Mouse (Mus musculus): ENCODE data around the gene Grik5. TPM values are rescaled to one million over a fixed set of nuclear protein-coding genes. Genes with fewer than 3 reads are reported as not detected.

Grik5 gene
- 1.6 TPM for polyA plus RNA-seq (2017; shearing (Covaris generic))

GRCm38 (mm10) chr7:25071979-25072715, at the start of gene Grik5, which contains the start of gene Zfp574:
Gene Grik5, minus strand, starts transcription at chr7:25072346.
Gene Zfp574, plus strand, starts transcription at chr7:25072567.

GRCm38 (mm10) chr7:25005421-25006065, 66.6 kb downstream of the Grik5 start, which contains the start of gene Atp1a3:
Gene Atp1a3, minus strand, starts transcription at chr7:25005958.

DNA sequence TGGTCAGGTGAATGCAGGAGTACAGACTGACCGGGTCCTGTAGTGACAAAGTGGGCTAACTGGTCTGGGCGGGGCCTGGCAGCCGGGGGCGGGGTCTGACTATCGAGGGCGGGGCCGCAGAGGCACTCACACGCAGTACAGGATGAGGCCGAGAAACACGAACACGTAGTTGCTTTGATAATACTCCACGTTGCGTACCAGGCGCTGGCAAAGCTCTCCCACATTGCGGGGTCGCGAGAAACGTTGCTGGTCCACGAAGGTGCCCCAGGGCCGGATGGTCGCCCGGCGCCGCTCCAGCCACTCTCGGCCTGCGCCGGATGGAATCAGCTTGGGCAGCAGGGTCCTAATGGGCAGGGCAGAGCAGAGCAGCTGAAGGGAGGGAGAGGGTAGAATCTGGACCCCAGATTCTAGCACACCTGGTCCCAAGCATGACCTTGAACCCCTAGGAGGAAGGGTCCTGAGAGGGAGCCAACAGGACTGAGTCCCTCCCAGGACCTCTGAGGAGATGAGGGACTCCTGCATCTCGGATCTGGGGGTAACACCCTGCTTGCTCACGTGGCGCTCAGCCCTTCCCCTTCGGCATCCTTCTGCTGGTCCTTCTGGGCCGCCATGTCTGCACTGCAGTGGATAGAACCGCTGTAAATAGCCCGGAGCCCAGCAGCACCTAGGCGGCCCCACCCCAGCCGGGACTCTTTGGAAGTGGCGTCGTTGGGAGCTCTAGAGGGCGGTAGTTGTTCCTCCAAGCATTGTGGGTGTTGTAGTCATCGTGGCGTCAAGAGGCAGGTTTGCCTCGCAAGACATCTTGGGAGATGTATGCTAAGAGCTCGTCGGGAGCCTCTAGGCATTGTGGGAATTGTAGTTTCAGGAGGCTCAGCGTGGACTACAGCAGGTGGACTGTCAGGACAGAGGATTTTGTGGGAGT, 99.9 kb downstream of the Grik5 start, which contains the start of gene Rabac1:
Rabac1 (minus strand) TSS at position 783 of the 922 bp plus-strand sequence.

Other genes starting within 250 kb of the Grik5 start
- 29.3 TPM for gene Gm9844, start 210.1 kb downstream of the Grik5 start, polyA plus RNA-seq (2017; shearing (Covaris generic))
- gene Lypd4, start 202.4 kb downstream of the Grik5 start, polyA plus RNA-seq (2017; shearing (Covaris generic)) = not detected
- gene Dmrtc2, start 202.3 kb downstream of the Grik5 start, polyA plus RNA-seq (2017; shearing (Covaris generic)) = not detected
- 5,321 TPM for gene Rps19, start 188.0 kb downstream of the Grik5 start, polyA plus RNA-seq (2017; shearing (Covaris generic))
- gene Cd79a, start 175.0 kb downstream of the Grik5 start, polyA plus RNA-seq (2017; shearing (Covaris generic)) = 0.35 TPM
- 1,020 TPM for gene Arhgef1, start 169.4 kb downstream of the Grik5 start, polyA plus RNA-seq (2017; shearing (Covaris generic))
- not detected for gene Gm4881, start 127.9 kb downstream of the Grik5 start, polyA plus RNA-seq (2017; shearing (Covaris generic))
- 852 TPM for gene Rabac1, start 99.6 kb downstream of the Grik5 start, polyA plus RNA-seq (2017; shearing (Covaris generic))
- gene Atp1a3, start 66.4 kb downstream of the Grik5 start, polyA plus RNA-seq (2017; shearing (Covaris generic)) = 5.0 TPM
- gene Zfp574, start 221 bp upstream of the Grik5 start, polyA plus RNA-seq (2017; shearing (Covaris generic)) = 35.2 TPM
- 51.5 TPM for gene Pou2f2, start 107.4 kb upstream of the Grik5 start, polyA plus RNA-seq (2017; shearing (Covaris generic))
- 119 TPM for gene Dedd2, start 148.3 kb upstream of the Grik5 start, polyA plus RNA-seq (2017; shearing (Covaris generic))
- 0.99 TPM for gene Zfp526, start 149.1 kb upstream of the Grik5 start, polyA plus RNA-seq (2017; shearing (Covaris generic))
- gene Gsk3a, start 165.5 kb upstream of the Grik5 start, polyA plus RNA-seq (2017; shearing (Covaris generic)) = 78.5 TPM
- 4.8 TPM for gene Erf, start 178.4 kb upstream of the Grik5 start, polyA plus RNA-seq (2017; shearing (Covaris generic))
- gene Cic, start 195.4 kb upstream of the Grik5 start, polyA plus RNA-seq (2017; shearing (Covaris generic)) = 32.6 TPM
- 15.7 TPM for gene Pafah1b3, start 225.6 kb upstream of the Grik5 start, polyA plus RNA-seq (2017; shearing (Covaris generic))
- gene Prr19, start 229.1 kb upstream of the Grik5 start, polyA plus RNA-seq (2017; shearing (Covaris generic)) = not detected
- gene Tmem145, start 233.8 kb upstream of the Grik5 start, polyA plus RNA-seq (2017; shearing (Covaris generic)) = not detected
- 0.20 TPM for gene Megf8, start 244.8 kb upstream of the Grik5 start, polyA plus RNA-seq (2017; shearing (Covaris generic))

Data from effector memory CD4-positive, alpha-beta T cell, adult 7 months (primary cell).